Mouse (Mus musculus): ENCODE measurements at regions not wholly inside any gene's neighbourhood (a gene's known extent, or its start where the extent isn't known, plus 50 kb on each side); places are given as distances from the start of the nearest gene placed in this dataset.

- Histone ChIP-seq H3K79me2 (ENCODE audit: control insufficient read depth, insufficient read depth) (no peaks in the 10 kb centered on the region), H3ac (ENCODE audit: control insufficient read depth, insufficient read length, low read depth) (no peak overlapping the region), H3K36me3 (ENCODE audit: control insufficient read depth, insufficient read depth) (no peaks in the 10 kb centered on the region), H3K27me3 (ENCODE audit: control insufficient read depth, insufficient read depth, insufficient read length) (no peaks in the 10 kb centered on the region), H3K79me3 (ENCODE audit: low read depth) (no peaks in the 10 kb centered on the region), H3K4me3 (ENCODE audit: insufficient read depth, poor library complexity, severe bottlenecking) (no peak overlapping the region)
- TF ChIP-seq CTCF (IDR thresholded peaks at IDR 0.05; ENCODE audit: control insufficient read depth, insufficient read depth, insufficient read length), result no peak
- no peak for TF ChIP-seq FOSL1 (IDR thresholded peaks at IDR 0.05; ENCODE audit: insufficient read depth, low read length, poor library complexity, severe bottlenecking)
- TF ChIP-seq CEBPB (IDR thresholded peaks at IDR 0.05; ENCODE audit: low read depth), result no peak
- TF ChIP-seq MYOD1 (IDR thresholded peaks at IDR 0.05; ENCODE audit: control insufficient read depth, insufficient read length, low read depth), result no peak
- TF ChIP-seq MYOG (IDR thresholded peaks at IDR 0.05; ENCODE audit: control insufficient read depth, extremely low read depth, insufficient read length), result no peak
- TF ChIP-seq USF1 (IDR thresholded peaks at IDR 0.05; ENCODE audit: low read depth), result no peak
- TF ChIP-seq MAX (IDR thresholded peaks at IDR 0.05), result no peak
These were observed 274.9 kb downstream of the Myh15 start for GRCm38 (mm10) chr16:49332107-49332722.

DNA sequence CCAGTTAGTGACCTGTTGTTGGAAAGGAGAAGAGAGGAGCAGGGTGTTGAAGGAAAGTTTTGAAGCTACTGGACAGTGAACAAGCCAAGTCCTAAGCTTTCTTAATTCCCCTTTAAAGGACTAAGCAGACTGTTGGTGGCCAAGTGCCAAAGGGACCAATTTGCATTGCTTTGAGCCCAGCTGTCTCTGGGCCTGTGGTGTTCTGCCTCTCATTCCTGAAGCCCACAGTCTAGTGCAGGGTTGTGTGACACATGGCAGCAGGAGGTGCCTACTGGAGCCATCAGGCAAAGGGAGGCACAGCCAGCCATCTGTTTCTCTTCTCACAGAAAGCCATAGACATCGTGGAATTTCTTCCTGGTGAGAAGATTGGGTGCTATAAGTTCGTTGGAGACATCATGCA, 278.6 kb downstream of the Myh15 start:
- Histone ChIP-seq H3K27me3 (ENCODE audit: control insufficient read depth, insufficient read depth, insufficient read length) (no peaks in the 10 kb centered on the region), H3ac (ENCODE audit: control insufficient read depth, insufficient read length, low read depth) (no peak overlapping the region), H3K4me3 (ENCODE audit: insufficient read depth, poor library complexity, severe bottlenecking) (no peak overlapping the region), H3K79me3 (ENCODE audit: low read depth) (no peaks in the 10 kb centered on the region), H3K36me3 (ENCODE audit: control insufficient read depth, insufficient read depth) (no peaks in the 10 kb centered on the region), H3K79me2 (ENCODE audit: control insufficient read depth, insufficient read depth) (no peaks in the 10 kb centered on the region)
- TF ChIP-seq CEBPB (IDR thresholded peaks at IDR 0.05; ENCODE audit: low read depth) (no peak), CTCF (IDR thresholded peaks at IDR 0.05; ENCODE audit: control insufficient read depth, insufficient read depth, insufficient read length) (no peak), MYOD1 (IDR thresholded peaks at IDR 0.05; ENCODE audit: control insufficient read depth, insufficient read length, low read depth) (no peak), USF1 (IDR thresholded peaks at IDR 0.05; ENCODE audit: low read depth) (no peak), FOSL1 (IDR thresholded peaks at IDR 0.05; ENCODE audit: insufficient read depth, low read length, poor library complexity, severe bottlenecking) (no peak), MAX (IDR thresholded peaks at IDR 0.05) (no peak), MYOG (IDR thresholded peaks at IDR 0.05; ENCODE audit: control insufficient read depth, extremely low read depth, insufficient read length) (no peak)

DNA sequence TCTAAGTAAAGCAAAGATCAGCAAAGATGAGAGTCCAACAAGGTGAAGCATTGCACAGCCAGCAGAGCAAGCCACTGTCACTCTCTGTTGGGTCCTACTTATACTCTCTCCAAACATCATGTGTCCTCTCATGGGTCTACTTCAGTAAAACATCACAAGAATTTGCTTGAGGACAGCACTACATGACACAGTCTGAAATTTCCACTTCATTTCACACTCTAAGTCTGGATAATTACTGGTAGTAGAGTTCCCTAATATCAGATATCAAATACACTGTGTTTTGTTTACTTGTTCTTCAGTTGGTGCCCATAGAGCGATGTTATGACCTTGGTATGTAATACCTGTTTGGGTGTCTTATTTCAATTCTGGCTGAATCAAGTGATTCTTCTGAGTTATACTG, 280.7 kb downstream of the Myh15 start:
- H3K27me3 ChIP-seq (ENCODE audit: control insufficient read depth, insufficient read depth, insufficient read length), result no peaks in the 10 kb centered on the region
- H3K36me3 ChIP-seq (ENCODE audit: control insufficient read depth, insufficient read depth), result no peaks in the 10 kb centered on the region
- H3K79me3 ChIP-seq (ENCODE audit: low read depth), result no peaks in the 10 kb centered on the region

GRCm38 (mm10) chr16:49358404-49358803, 301.1 kb downstream of the Myh15 start:
- TF ChIP-seq CTCF (IDR thresholded peaks at IDR 0.05; ENCODE audit: control insufficient read depth, insufficient read depth, insufficient read length) (no peak), CEBPB (IDR thresholded peaks at IDR 0.05; ENCODE audit: low read depth) (no peak), MYOD1 (IDR thresholded peaks at IDR 0.05; ENCODE audit: control insufficient read depth, insufficient read length, low read depth) (no peak), MYOG (IDR thresholded peaks at IDR 0.05; ENCODE audit: control insufficient read depth, extremely low read depth, insufficient read length) (no peak), USF1 (IDR thresholded peaks at IDR 0.05; ENCODE audit: low read depth) (no peak), MAX (IDR thresholded peaks at IDR 0.05) (no peak), FOSL1 (IDR thresholded peaks at IDR 0.05; ENCODE audit: insufficient read depth, low read length, poor library complexity, severe bottlenecking) (no peak)
- Histone ChIP-seq H3K79me2 (ENCODE audit: control insufficient read depth, insufficient read depth) (no peaks in the 10 kb centered on the region), H3K27me3 (ENCODE audit: control insufficient read depth, insufficient read depth, insufficient read length) (no peaks in the 10 kb centered on the region), H3K4me3 (ENCODE audit: insufficient read depth, poor library complexity, severe bottlenecking) (no peak overlapping the region), H3K36me3 (ENCODE audit: control insufficient read depth, insufficient read depth) (no peaks in the 10 kb centered on the region), H3K79me3 (ENCODE audit: low read depth) (no peaks in the 10 kb centered on the region), H3ac (ENCODE audit: control insufficient read depth, insufficient read length, low read depth) (no peak overlapping the region)

More for the DNA sequence above, 280.7 kb downstream of the Myh15 start:
- Histone ChIP-seq H3ac (ENCODE audit: control insufficient read depth, insufficient read length, low read depth) (no peak overlapping the region), H3K79me2 (ENCODE audit: control insufficient read depth, insufficient read depth) (no peaks in the 10 kb centered on the region), H3K4me3 (ENCODE audit: insufficient read depth, poor library complexity, severe bottlenecking) (no peak overlapping the region)
- TF ChIP-seq CTCF (IDR thresholded peaks at IDR 0.05; ENCODE audit: control insufficient read depth, insufficient read depth, insufficient read length), result no peak
- TF ChIP-seq FOSL1 (IDR thresholded peaks at IDR 0.05; ENCODE audit: insufficient read depth, low read length, poor library complexity, severe bottlenecking), result no peak
- TF ChIP-seq MYOG (IDR thresholded peaks at IDR 0.05; ENCODE audit: control insufficient read depth, extremely low read depth, insufficient read length), result no peak
- no peak for TF ChIP-seq MAX (IDR thresholded peaks at IDR 0.05)
- TF ChIP-seq CEBPB (IDR thresholded peaks at IDR 0.05; ENCODE audit: low read depth), result no peak
- no peak for TF ChIP-seq MYOD1 (IDR thresholded peaks at IDR 0.05; ENCODE audit: control insufficient read depth, insufficient read length, low read depth)
- TF ChIP-seq USF1 (IDR thresholded peaks at IDR 0.05; ENCODE audit: low read depth), result no peak

DNA sequence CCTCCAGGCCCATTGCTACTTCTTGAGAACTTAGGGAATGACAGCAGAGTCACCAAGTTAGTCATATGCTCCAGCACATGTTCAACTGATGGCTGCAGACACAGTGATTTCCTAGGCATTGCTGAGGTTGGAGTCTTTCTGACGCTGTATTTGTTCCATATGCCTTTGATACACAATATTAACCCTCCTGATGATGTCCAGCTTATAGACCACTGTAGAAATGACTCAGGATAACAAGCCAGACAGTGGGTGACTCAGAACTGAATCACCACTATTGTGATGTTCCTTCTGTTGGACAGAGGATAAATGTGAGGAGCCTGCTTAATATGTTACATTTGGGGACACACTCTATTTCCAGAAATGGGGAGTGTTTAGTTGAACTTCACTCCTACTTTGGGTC, 304.4 kb downstream of the Myh15 start:
- Histone ChIP-seq H3K79me3 (ENCODE audit: low read depth) (no peaks in the 10 kb centered on the region), H3K27me3 (ENCODE audit: control insufficient read depth, insufficient read depth, insufficient read length) (no peaks in the 10 kb centered on the region), H3K36me3 (ENCODE audit: control insufficient read depth, insufficient read depth) (no peaks in the 10 kb centered on the region), H3ac (ENCODE audit: control insufficient read depth, insufficient read length, low read depth) (no peak overlapping the region), H3K4me3 (ENCODE audit: insufficient read depth, poor library complexity, severe bottlenecking) (no peak overlapping the region), H3K79me2 (ENCODE audit: control insufficient read depth, insufficient read depth) (no peaks in the 10 kb centered on the region)
- TF ChIP-seq CTCF (IDR thresholded peaks at IDR 0.05; ENCODE audit: control insufficient read depth, insufficient read depth, insufficient read length) (no peak), MAX (IDR thresholded peaks at IDR 0.05) (no peak), CEBPB (IDR thresholded peaks at IDR 0.05; ENCODE audit: low read depth) (no peak), USF1 (IDR thresholded peaks at IDR 0.05; ENCODE audit: low read depth) (no peak), MYOG (IDR thresholded peaks at IDR 0.05; ENCODE audit: control insufficient read depth, extremely low read depth, insufficient read length) (no peak), FOSL1 (IDR thresholded peaks at IDR 0.05; ENCODE audit: insufficient read depth, low read length, poor library complexity, severe bottlenecking) (no peak), MYOD1 (IDR thresholded peaks at IDR 0.05; ENCODE audit: control insufficient read depth, insufficient read length, low read depth) (no peak)

Data from C2C12 (cell line).